Mouse (Mus musculus) testis, adult 2 months (tissue): ENCODE data around the gene C1qtnf7. TPM values are rescaled to one million over a fixed set of nuclear protein-coding genes. Genes with fewer than 3 reads are reported as not detected.

ENCODE experiments used
- H3K27ac ChIP-seq: fragments of 200-500 bp; 2 replicates; pipeline ENCODE4 v1.5.1; 2012; ENCODE audit warnings: low read depth, low read length; ENCODE audit not compliant: control insufficient read depth, insufficient read depth
- H3K27me3 ChIP-seq: fragments of 200-500 bp; 2 replicates; pipeline ENCODE4 v1.6.1; 2012; ENCODE audit warnings: mild to moderate bottlenecking, low read length, moderate library complexity; ENCODE audit not compliant: control insufficient read depth, insufficient read depth
- H3K36me3 ChIP-seq: fragments of 200-500 bp; 2 replicates; pipeline ENCODE4 v1.6.1; 2012; ENCODE audit warnings: mild to moderate bottlenecking, low read length; ENCODE audit not compliant: control insufficient read depth, insufficient read depth
- H3K4me1 ChIP-seq: fragments of 200-500 bp; 2 replicates; pipeline ENCODE4 v1.6.1; 2012; ENCODE audit warnings: low read length; ENCODE audit not compliant: control insufficient read depth, insufficient read depth
- H3K4me3 ChIP-seq: fragments of 200-500 bp; 2 replicates; pipeline ENCODE4 v1.5.1; 2012; ENCODE audit warnings: low read depth, mild to moderate bottlenecking, low read length, moderate library complexity, mixed read lengths; ENCODE audit not compliant: control insufficient read depth
- CTCF ChIP-seq: fragments of 200-500 bp; IDR thresholded peaks from 2 replicates; pipeline ENCODE4 v1.5.1; 2012; ENCODE audit warnings: low read depth, mild to moderate bottlenecking, inconsistent platforms, low read length, moderate library complexity; ENCODE audit not compliant: control insufficient read depth, insufficient read depth, insufficient replicate concordance
- POLR2A ChIP-seq: fragments of 200-500 bp; IDR thresholded peaks from 2 replicates; pipeline ENCODE4 v1.6.1; 2012; ENCODE audit warnings: low read depth, mild to moderate bottlenecking, inconsistent platforms, low read length, moderate library complexity; ENCODE audit not compliant: control insufficient read depth
- polyA plus RNA-seq: library from polyadenylated mRNA; depleted of rRNA; stranded (reverse); fragments of >200 nt; gene quantifications from 2 replicates; pipeline ENCODE4 v1.2.3, GENCODE M21; 2012

The C1qtnf7 gene
- polyA plus RNA-seq, 1 experiment, result 0.93 TPM

DNA sequence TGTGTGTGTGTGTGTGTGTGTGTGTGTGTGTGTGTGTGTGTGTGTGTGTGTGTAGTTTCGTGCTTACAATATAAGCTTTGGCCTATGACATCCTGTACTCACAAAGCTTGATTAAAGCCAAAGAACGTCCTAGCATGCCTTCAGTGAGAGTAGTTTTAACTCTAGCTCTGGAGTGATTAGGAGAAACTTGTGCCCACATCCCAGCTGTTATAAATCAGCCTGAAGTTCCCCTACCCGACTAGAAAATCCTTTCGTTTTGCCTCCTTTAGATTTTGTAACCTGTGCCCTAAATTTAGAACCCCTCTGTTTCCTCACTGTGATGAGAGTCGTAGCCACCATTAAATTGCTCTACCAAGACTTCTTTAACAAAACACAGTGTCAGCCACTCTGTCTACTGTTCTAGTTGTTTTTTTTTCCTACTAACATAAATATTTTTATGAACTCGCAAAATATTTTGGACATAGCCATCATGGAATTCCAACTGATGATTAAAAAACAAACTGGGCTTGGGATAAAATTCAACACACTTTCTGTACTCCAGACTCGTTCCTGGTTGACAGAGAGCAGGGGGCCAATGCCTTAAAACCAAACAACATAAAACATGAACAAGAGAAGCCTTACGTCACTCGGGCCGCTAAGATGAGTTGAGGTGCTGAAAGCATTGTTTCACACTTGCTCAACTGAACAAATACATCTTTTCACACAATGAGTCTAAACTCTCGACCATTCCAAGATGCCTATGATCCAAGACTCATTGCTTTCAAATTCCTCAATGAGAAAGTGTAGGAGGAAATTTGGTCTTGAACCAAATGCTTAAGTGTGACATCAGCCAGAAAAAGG, 70.3 kb downstream of the C1qtnf7 start:
- no peak overlapping the region for H3K4me3 ChIP-seq
- H3K27ac ChIP-seq, result no peak overlapping the region
- no peaks in the 10 kb centered on the region for H3K36me3 ChIP-seq
- no peak for TF ChIP-seq CTCF
- TF ChIP-seq POLR2A, result no peak
- no peaks in the 10 kb centered on the region for H3K27me3 ChIP-seq
- no peaks in the 10 kb centered on the region for H3K4me1 ChIP-seq

DNA sequence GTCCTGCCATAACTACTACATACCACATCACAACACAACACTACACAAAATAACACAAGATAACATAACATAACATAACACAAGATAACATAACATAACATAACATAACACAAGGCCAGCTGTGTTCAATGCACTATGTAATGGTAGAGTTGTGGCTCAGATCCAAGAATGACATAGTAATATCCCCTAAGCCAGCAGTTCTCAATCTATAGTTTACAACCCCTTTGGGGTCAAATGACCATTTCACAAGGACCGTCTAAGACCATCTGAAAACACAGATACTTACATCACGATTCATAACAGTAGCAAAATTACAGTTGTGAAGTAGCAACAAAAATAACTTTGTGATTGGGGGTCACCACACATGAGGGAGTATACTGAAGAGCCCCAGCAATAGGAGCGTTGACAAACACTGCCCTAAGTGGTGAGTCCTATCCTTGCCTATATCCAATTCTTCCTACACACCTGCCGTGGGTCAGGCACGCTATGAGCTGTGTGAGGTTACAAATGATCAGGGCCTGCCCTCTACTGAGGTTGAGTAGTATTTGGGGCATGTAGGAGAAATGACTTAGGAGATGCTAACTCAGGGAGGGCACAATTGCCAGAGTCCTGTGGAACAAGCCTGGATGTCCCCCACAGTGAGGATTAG, 73.6 kb downstream of the C1qtnf7 start:
- Histone ChIP-seq H3K27ac (no peak overlapping the region), H3K4me1 (no peaks in the 10 kb centered on the region), H3K36me3 (no peaks in the 10 kb centered on the region), H3K4me3 (no peak overlapping the region), H3K27me3 (no peaks in the 10 kb centered on the region)
- TF ChIP-seq POLR2A (no peak), CTCF (no peak)

DNA sequence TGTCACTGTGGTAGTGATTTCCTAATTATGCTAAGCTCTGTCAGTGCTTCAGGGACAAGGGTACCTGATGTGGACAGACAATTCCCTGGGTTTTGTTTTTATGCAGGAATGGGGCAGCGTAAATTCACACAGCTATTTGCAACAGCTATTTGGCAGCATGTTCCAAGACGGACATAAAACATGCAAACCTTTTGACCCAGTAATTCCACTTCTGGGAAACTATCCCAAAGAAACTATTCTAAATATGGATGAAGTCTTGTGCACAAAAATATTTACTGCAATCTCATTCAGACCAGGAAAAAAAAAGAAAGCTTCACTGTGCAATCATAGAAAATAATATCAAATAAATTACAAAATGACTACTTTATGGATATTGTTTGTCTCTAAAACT, 74.1 kb downstream of the C1qtnf7 start:
- no peak overlapping the region for H3K27ac ChIP-seq
- no peaks in the 10 kb centered on the region for H3K27me3 ChIP-seq
- H3K4me3 ChIP-seq, result no peak overlapping the region
- no peaks in the 10 kb centered on the region for H3K36me3 ChIP-seq
- TF ChIP-seq CTCF, result no peak
- no peak for TF ChIP-seq POLR2A
- no peaks in the 10 kb centered on the region for H3K4me1 ChIP-seq

DNA sequence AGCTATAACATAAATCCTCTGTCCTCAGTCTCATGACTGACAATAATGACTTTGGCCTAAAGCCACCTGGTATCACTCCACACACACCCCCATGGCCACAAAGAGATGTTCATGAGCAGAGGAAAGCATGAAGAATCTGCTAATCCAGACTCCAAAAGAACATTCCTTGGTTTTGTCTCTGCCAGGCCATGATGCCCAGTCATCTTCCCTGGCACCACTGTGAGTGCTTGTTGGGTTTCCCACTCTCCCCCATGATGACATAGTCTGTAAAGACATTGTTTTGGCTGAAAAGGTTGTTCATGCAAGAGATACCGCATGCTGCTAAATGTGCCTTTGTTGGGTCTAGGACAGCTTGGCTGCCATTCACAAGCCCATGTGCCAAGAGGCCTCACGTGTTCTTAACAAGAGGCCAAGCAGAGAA, 75.0 kb downstream of the C1qtnf7 start:
- Histone ChIP-seq H3K4me3 (no peak overlapping the region), H3K27ac (no peak overlapping the region), H3K4me1 (no peaks in the 10 kb centered on the region), H3K27me3 (no peaks in the 10 kb centered on the region), H3K36me3 (no peaks in the 10 kb centered on the region)
- no peak for TF ChIP-seq POLR2A
- no peak for TF ChIP-seq CTCF

DNA sequence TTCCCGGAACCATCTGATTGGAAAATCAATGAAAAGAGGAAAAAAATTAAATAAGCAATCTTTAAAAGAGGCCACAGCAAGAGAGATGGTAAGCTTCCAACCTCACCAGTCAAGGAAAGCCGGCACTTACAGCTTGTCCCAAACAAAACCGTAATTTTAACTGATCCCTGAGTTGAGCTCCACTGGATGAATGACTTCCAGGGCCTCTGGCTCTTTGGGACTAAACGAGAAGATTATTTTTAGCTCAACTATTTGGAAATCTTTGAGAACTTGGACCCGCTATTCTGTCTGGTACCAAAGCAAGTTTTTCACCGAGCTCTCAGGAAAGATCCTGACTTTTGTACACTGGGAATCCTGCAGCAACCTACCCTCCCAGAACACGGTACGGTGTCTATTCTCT, 86.3 kb downstream of the C1qtnf7 start:
- Histone ChIP-seq H3K27me3 (no peaks in the 10 kb centered on the region), H3K27ac (no peak overlapping the region), H3K36me3 (no peaks in the 10 kb centered on the region), H3K4me1 (no peaks in the 10 kb centered on the region), H3K4me3 (no peak overlapping the region)
- no peak for TF ChIP-seq POLR2A

DNA sequence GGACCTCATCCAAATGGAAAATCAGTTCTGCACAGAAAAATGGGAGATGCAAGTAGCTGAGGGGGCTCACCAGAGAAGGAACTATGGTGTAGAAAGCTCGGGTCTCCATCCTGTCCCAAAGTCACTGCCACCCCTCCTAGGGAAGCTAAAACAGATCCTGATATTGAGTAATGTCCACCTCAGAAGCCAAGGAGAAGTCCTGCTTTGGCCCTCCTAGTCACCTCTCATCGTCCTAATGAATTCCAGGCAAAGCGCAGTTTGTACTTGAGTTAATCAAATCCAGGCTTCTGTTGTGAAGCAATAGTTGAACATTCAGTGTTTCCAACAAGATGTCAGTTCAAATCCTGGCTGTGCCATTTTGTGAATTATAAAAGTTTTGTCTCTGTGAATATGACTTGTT, 87.2 kb downstream of the C1qtnf7 start:
- Histone ChIP-seq H3K36me3 (no peaks in the 10 kb centered on the region), H3K27me3 (no peaks in the 10 kb centered on the region)
- TF ChIP-seq POLR2A, result no peak
- no peak for TF ChIP-seq CTCF

DNA sequence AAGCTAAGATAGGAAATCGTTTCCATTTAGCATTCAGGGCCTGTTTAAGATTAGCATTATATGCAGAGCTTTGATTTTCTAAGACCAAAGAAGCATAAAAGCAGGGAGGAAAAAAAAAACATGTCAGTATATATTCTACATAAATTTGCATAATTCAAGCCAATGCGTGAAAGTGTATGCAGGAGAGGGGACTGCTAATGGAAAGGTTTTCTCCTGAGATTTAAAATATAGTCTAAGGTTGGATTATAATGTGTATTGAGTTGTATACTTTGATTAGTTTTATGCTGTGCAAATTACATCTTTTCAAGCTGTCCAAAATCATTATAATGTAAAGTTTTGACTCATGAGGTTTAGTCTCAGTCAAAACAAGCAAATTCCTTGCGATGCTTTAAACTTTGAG, 88.2 kb downstream of the C1qtnf7 start:
- H3K36me3 ChIP-seq, result no peaks in the 10 kb centered on the region
- H3K4me3 ChIP-seq, result no peak overlapping the region
- no peak overlapping the region for H3K27ac ChIP-seq
- no peaks in the 10 kb centered on the region for H3K4me1 ChIP-seq
- no peaks in the 10 kb centered on the region for H3K27me3 ChIP-seq
- no peak for TF ChIP-seq CTCF
- no peak for TF ChIP-seq POLR2A

More for the DNA sequence above, 87.2 kb downstream of the C1qtnf7 start:
- Histone ChIP-seq H3K27ac (no peak overlapping the region), H3K4me1 (no peaks in the 10 kb centered on the region), H3K4me3 (no peak overlapping the region)
